Mouse (Mus musculus) thymus, adult 18-20 months (tissue): ENCODE results near the gene Rarres2.
"Not testable (repeated sequence)": the region's sequence is repeated elsewhere in the genome, so short reads cannot be mapped to it uniquely, and the experiment has no call there.

Source experiments
- DNase-seq, 2 experiments: peaks; one replicate each; pipeline ENCODE4 v3.0.0; 2022; ENCODE audit warnings: mixed read lengths in 2 of 2

The Rarres2 gene

GRCm38 (mm10) chr6:48539860-48540259 is 32.7 kb downstream of the Rarres2 start:
- no peak for DNase-seq

DNA sequence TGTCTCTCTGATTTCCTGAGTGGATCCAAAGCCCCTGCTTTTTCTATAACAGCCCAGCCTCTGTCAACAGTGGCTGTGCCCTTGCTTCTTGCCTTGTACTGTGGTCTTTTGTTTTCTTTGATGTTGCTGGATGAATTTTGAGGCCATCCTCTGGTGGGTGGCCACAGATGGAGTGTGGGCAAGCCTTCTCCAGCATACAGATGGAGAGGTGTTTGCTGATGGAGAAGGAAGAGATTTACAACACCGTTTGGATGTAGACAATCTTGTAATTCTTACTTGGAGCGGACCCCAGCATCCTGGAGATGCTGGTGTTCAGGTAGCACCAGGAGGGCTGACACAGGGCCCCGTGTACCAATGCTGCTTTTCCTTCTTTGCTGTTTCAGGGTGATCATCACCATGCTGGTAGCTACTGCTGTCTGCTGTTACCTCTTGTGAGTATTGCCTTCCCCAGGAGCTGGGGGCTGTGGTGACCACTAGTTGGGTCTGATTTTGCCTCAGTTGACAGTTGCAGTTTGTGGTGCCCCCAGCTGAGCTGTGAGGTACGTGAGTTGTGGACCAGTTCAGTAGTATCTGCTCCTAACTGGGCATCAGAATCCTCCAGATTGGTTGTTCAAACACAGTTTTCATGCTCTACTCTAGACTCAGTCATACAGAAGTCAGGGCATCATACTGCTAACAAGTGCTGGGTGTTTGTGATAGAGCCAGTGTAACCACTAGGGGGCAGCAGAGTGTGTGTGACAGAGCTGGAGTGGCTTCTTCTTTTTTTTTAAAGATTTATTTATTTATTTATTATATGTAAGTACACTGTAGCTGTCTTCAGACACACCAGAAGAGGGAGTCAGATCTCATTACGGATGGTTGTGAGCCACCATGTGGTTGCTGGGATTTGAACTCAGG is 33.5 kb downstream of the Rarres2 start:
- DNase-seq: no peak

GRCm38 (mm10) chr6:48537105-48537954 is 35.3 kb downstream of the Rarres2 start, which contains the start of gene Atp6v0e2:
Gene Atp6v0e2 (plus strand): TSS chr6:48537615.
- no peak for DNase-seq

GRCm38 (mm10) chr6:48536091-48536490 is 36.5 kb downstream of the Rarres2 start:
- no peak for DNase-seq

DNA sequence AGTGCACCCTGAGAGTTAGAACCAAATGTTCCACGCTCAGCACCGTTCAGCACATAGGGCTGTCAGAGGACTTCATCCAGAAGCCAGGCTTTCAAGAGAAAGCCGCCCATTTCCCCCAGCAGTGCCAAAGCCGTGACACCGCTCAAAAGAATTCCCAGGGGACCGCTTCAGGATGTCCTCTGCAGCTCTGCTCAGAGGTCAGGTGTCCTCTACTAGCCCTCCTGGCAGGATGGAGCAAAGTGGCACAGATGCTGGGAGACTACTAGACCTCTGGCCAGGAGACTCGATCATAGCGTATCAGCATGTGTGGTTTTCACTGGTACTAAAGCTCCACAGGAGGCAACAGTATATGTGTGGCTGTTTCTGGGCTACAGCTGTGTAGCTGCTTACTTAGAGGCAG is 37.7 kb downstream of the Rarres2 start:
- no peak for DNase-seq

GRCm38 (mm10) chr6:48533475-48533874 is 39.1 kb downstream of the Rarres2 start:
- no peak for DNase-seq

DNA sequence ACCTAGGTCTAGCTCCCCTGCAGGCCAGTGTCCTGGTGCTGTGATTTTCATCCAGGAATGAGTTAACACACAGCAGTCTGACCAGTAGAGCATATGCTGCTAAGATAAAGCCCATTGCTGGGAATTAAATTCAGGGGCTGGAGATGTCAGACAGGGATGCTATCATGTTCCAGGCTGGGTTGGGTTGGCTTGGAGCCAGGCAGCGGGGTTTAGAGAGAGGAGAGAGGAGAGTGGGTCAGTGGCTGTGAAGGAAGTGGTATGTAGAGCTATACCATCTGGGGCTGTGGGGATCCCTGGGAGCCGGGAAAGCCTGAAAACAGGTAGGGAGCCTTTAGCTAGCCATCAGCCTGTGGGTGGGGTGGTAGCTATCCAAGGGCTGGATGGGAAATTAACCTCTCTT is 41.7 kb downstream of the Rarres2 start:
- DNase-seq: no peak

- DNase-seq: no peak
These were observed 42.6 kb downstream of the Rarres2 start for GRCm38 (mm10) chr6:48529871-48530440.

GRCm38 (mm10) chr6:48529261-48529660 is 43.3 kb downstream of the Rarres2 start:
- no peak for DNase-seq

DNA sequence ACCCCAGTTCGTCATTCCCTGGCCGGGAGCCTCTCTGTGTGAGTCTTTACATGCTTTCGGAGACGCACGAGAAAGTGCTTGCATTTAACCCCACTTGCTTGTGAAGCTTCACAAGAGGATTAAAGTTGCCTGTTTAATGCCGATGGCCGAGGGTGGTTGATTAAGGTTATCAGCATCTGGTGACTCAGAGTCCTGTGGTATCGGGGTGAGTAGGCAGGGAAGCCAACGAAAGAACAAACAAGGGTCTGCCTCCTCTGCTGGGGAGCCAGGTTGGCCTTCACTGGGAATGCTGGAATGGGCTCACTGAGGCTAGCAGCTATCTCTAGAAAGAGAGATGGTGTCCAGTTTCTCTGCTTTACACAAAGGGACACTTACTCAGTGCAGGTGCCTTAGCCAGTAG is 44.7 kb downstream of the Rarres2 start:
- no peak for DNase-seq

GRCm38 (mm10) chr6:48524882-48525281 is 47.7 kb downstream of the Rarres2 start:
- DNase-seq: not testable (repeated sequence)
